11 mouse cellular contexts compared by ENCODE assay signal in genomic region chr9:110329655-110330054, GRCm38 (mm10). TPM values are rescaled to one million over a fixed set of nuclear protein-coding genes. Genes with fewer than 3 reads are reported as not detected.
DNase-seq lines count a peak whose midpoint lies in the region; ATAC-seq and TF ChIP-seq lines count a peak whose summit lies in the region.
"Had no signal": no experiment of that assay in that cellular context is flagged by ENCODE, and none has a peak within 500 bp of the region (broad histone marks: within the 10 kb centered on the region; RNA-seq: fewer than 3 reads in every experiment).

No protein-coding gene starts in this region.

- H3K36me3 ChIP-seq in kidney, adult 2 months (ENCODE audit: control insufficient read depth, insufficient read depth, low read length) = no peaks in the 10 kb centered on the region
- H3K36me3 ChIP-seq in thymus, adult 2 months (ENCODE audit: control insufficient read depth, insufficient read depth, low read length) = no peaks in the 10 kb centered on the region
- no peaks in the 10 kb centered on the region for H3K36me3 ChIP-seq in intestine, embryonic 15.5 days
- H3K36me3 ChIP-seq: limb, embryonic 13.5 days had no signal

- no peaks in the 10 kb centered on the region for H3K9me3 ChIP-seq in intestine, embryonic 15.5 days
- H3K9me3 ChIP-seq: limb, embryonic 13.5 days had no signal

- 0 out of 2 replicates have a peak, but pooled peaks have one; percentile 36 for ATAC-seq in erythroid progenitor cell, adult 5-6 weeks (replicated peaks; ENCODE audit: low FRiP score, poor library complexity, severe bottlenecking)
- ATAC-seq in intestine, embryonic 15.5 days = no peak
- ATAC-seq: hindbrain, embryonic 16.5 days had no signal

- no peaks in the 10 kb centered on the region for H3K27me3 ChIP-seq in kidney, adult 2 months (replicated peaks; ENCODE audit: control insufficient read depth, insufficient read depth, low read length)
- H3K27me3 ChIP-seq in thymus, adult 2 months (ENCODE audit: control insufficient read depth, insufficient read depth, low read length) = no peaks in the 10 kb centered on the region
- H3K27me3 ChIP-seq in intestine, embryonic 15.5 days (replicated peaks) = no peaks in the 10 kb centered on the region
- H3K27me3 ChIP-seq: limb, embryonic 13.5 days had no signal

- H3K9ac ChIP-seq in intestine, embryonic 15.5 days = no peak overlapping the region

- TF ChIP-seq CTCF in kidney, adult 2 months (conservative IDR thresholded peaks at IDR 0.05; ENCODE audit: insufficient read depth, insufficient read length, low read depth, low read length) = no peak
- no peak for TF ChIP-seq CTCF in thymus, adult 2 months (IDR thresholded peaks at IDR 0.05; ENCODE audit: borderline replicate concordance, control insufficient read depth, extremely low read depth, insufficient read depth, low read length, poor library complexity)

- DNase-seq in kidney, adult 2 months = peak; percentile 55
- DNase-seq in kidney, postnatal 10 days = no peak
- peak; percentile 57 for DNase-seq in T-cell, adult 2 months (ENCODE audit: low spot score)
- DNase-seq in thymus, adult 2 months = peak; percentile 47
- DNase-seq in lung, postnatal 36 days = no peak
- no peak for DNase-seq in heart, postnatal 14 days
- DNase-seq: right cerebral cortex, postnatal 25 days had no signal

- H3K4me2 ChIP-seq in intestine, embryonic 15.5 days (replicated peaks) = no peak overlapping the region
- H3K4me2 ChIP-seq: limb, embryonic 13.5 days had no signal

- WGBS in kidney, adult 2 months = 61% methylated on average over 21 of the region's 21 CpGs
- WGBS in thymus, adult 2 months = 9% methylated on average over 21 of the region's 21 CpGs
- 81% methylated on average over 21 of the region's 21 CpGs for WGBS in intestine, embryonic 15.5 days

- intact Hi-C loops in heart, postnatal 14 days (cut with DNase I) = loop anchor here (5.0 kb wide), 2 partner anchors 38 to 78 kb away; partner anchors contain the start of gene Ptpn23

- no peak overlapping the region for H3K27ac ChIP-seq in kidney, adult 2 months (ENCODE audit: insufficient read depth, low read depth, low read length)
- peak overlapping the region; percentile 36; the same call in 1 of the 2 replicates for H3K27ac ChIP-seq in thymus, adult 2 months (ENCODE audit: control insufficient read depth, insufficient read depth, low read length)
- H3K27ac ChIP-seq in intestine, embryonic 15.5 days = no peak overlapping the region
- H3K27ac ChIP-seq: limb, embryonic 13.5 days had no signal

- peaks cover 5% of the 10 kb centered on the region; the same call in 1 of the 2 replicates for H3K4me1 ChIP-seq in kidney, adult 2 months (ENCODE audit: control insufficient read depth, insufficient read depth, low read length)
- H3K4me1 ChIP-seq in thymus, adult 2 months (replicated peaks; ENCODE audit: control insufficient read depth, insufficient read depth, low read length) = peaks cover 25% of the 10 kb centered on the region
- peaks cover 3% of the 10 kb centered on the region; the same call in 1 of the 2 replicates for H3K4me1 ChIP-seq in intestine, embryonic 15.5 days (replicated peaks)

- no peak for TF ChIP-seq POLR2A in kidney, adult 2 months (IDR thresholded peaks at IDR 0.05; ENCODE audit: low read depth, low read length)
- no peak for TF ChIP-seq POLR2A in thymus, adult 2 months (IDR thresholded peaks at IDR 0.05; ENCODE audit: control insufficient read depth, extremely low read depth, insufficient read depth, low read length, poor library complexity)

- no peak overlapping the region for H3K4me3 ChIP-seq in kidney, adult 2 months (ENCODE audit: insufficient read depth, low read depth, low read length)
- peak overlapping the region; percentile 40 for H3K4me3 ChIP-seq in thymus, adult 2 months (ENCODE audit: control insufficient read depth, insufficient read depth, low read length)
- no peak overlapping the region for H3K4me3 ChIP-seq in intestine, embryonic 15.5 days (replicated peaks)
- H3K4me3 ChIP-seq: limb, embryonic 13.5 days had no signal

RNA-seq across cellular contexts. Expression of gene Scap, which starts 3.4 kb away (rescaled TPM):
- polyA plus RNA-seq in kidney, adult 2 months (2012; rRNA removed) = 44.8 and 45.5 TPM in 2 replicates
- total RNA-seq in erythroid progenitor cell, adult 5-6 weeks (2015; ENCODE audit: low replicate concordance) = 6.3 and 6.5 TPM in 2 replicates
- 2.8 and 6.0 TPM in 2 replicates for total RNA-seq in erythroid progenitor cell, adult 5-6 weeks (2017; ENCODE audit: low replicate concordance)
- polyA plus RNA-seq in thymus, adult 2 months (2012; rRNA removed) = 67.0 and 87.1 TPM in 2 replicates
- 29.7 and 31.4 TPM in 2 replicates for polyA plus RNA-seq in intestine, embryonic 15.5 days (2015; fragmentation: Nextera tagmentation; extraction: Ambion mirVana)
- 10 to 100 TPM; 26.4 to 27.6 TPM for total RNA-seq in heart, postnatal 14 days (2021)

RNA-seq across cellular contexts. Expression of gene Elp6, which starts 24.7 kb away (rescaled TPM):
- polyA plus RNA-seq in kidney, adult 2 months (2012; rRNA removed) = 8.6 and 10.7 TPM in 2 replicates
- total RNA-seq in erythroid progenitor cell, adult 5-6 weeks (2015; ENCODE audit: low replicate concordance) = 1.1 TPM in 1 of 2 replicates, not detected in the other
- total RNA-seq in erythroid progenitor cell, adult 5-6 weeks (2017; ENCODE audit: low replicate concordance) = 1.8 and 3.9 TPM in 2 replicates
- polyA plus RNA-seq in thymus, adult 2 months (2012; rRNA removed) = 21.0 and 26.9 TPM in 2 replicates
- 22.0 and 22.3 TPM in 2 replicates for polyA plus RNA-seq in intestine, embryonic 15.5 days (2015; fragmentation: Nextera tagmentation; extraction: Ambion mirVana)
- total RNA-seq in heart, postnatal 14 days (2021) = 1 to 10 TPM; 2.4 to 3.8 TPM

Comparison
In these comparisons a context has a peak if more than half of its experiments do, and no peak if none do; other contexts are left out.
1. DNase-seq: peak in kidney, adult 2 months (single experiment), T-cell, adult 2 months (single experiment) and thymus, adult 2 months (single experiment); none in kidney, postnatal 10 days (single experiment), lung, postnatal 36 days (single experiment) and heart, postnatal 14 days (0 of 2).